ENCODE assay signal across 27 mouse cellular contexts in genomic region chr3:59185662-59186061, GRCm38 (mm10). TPM values are rescaled to one million over a fixed set of nuclear protein-coding genes. Genes with fewer than 3 reads are reported as not detected.
DNase-seq lines count a peak whose midpoint lies in the region; ATAC-seq lines count a peak whose summit lies in the region.
"Had no signal": no experiment of that assay in that cellular context is flagged by ENCODE, and none has a peak within 500 bp of the region (broad histone marks: within the 10 kb centered on the region; RNA-seq: fewer than 3 reads in every experiment).

No protein-coding gene starts in this region.

- 79% methylated on average over 4 of the region's 4 CpGs for WGBS in intestine, embryonic 14.5 days
- 75% methylated on average over 4 of the region's 4 CpGs for WGBS in intestine, embryonic 16.5 days
- WGBS in lung, embryonic 16.5 days: 50% methylated on average over 4 of the region's 4 CpGs
- 91% methylated on average over 4 of the region's 4 CpGs for WGBS in midbrain, embryonic 11.5 days
- 90% methylated on average over 4 of the region's 4 CpGs for WGBS in midbrain, embryonic 13.5 days

- peak; percentile 67 for DNase-seq in heart, adult 11 months
- no peak for DNase-seq in heart, adult 8-10 months (ENCODE audit: low spot score)
- peak; percentile 24 for DNase-seq in intestine, embryonic 14.5 days (ENCODE audit: low spot score)
- DNase-seq in lung, postnatal 25 days (ENCODE audit: low spot score): no peak
- peak; percentile 67 for DNase-seq in midbrain, embryonic 11.5 days (ENCODE audit: low spot score, missing footprints)
- DNase-seq: adrenal gland, adult 2 months; adrenal gland, adult 8-10 months; adrenal gland, postnatal 10 days; adrenal gland, postnatal 14 days; adrenal gland, postnatal 25 days; adrenal gland, postnatal 36 days; B cell, adult 2 months; cerebellum, adult 11 months; cerebellum, adult 11-12 months had no signal

- no peak overlapping the region for H3K4me2 ChIP-seq in intestine, embryonic 14.5 days (ENCODE audit: low read length)
- no peak overlapping the region for H3K4me2 ChIP-seq in intestine, embryonic 16.5 days (ENCODE audit: low read depth, low read length)
- no peak overlapping the region for H3K4me2 ChIP-seq in lung, embryonic 16.5 days (ENCODE audit: low read depth, low read length)
- H3K4me2 ChIP-seq in midbrain, embryonic 11.5 days: no peak overlapping the region
- H3K4me2 ChIP-seq in midbrain, embryonic 13.5 days (replicated peaks): no peak overlapping the region

- no peak overlapping the region for H3K4me3 ChIP-seq in intestine, embryonic 14.5 days (ENCODE audit: low read depth, low read length)
- H3K4me3 ChIP-seq in intestine, embryonic 16.5 days (ENCODE audit: low read length): no peak overlapping the region
- H3K4me3 ChIP-seq in lung, embryonic 16.5 days (ENCODE audit: low read length): no peak overlapping the region
- H3K4me3 ChIP-seq in midbrain, embryonic 11.5 days (ENCODE audit: low read depth, low read length): no peak overlapping the region
- H3K4me3 ChIP-seq in midbrain, embryonic 13.5 days (replicated peaks): no peak overlapping the region

- no peak overlapping the region for H3K9ac ChIP-seq in intestine, embryonic 14.5 days (ENCODE audit: low read length)
- no peak overlapping the region for H3K9ac ChIP-seq in intestine, embryonic 16.5 days (ENCODE audit: low read depth, low read length)
- H3K9ac ChIP-seq in lung, embryonic 16.5 days (ENCODE audit: low read length): no peak overlapping the region
- H3K9ac ChIP-seq in midbrain, embryonic 11.5 days (ENCODE audit: low read length): no peak overlapping the region
- no peak overlapping the region for H3K9ac ChIP-seq in midbrain, embryonic 13.5 days (replicated peaks)

- no peak for ATAC-seq in intestine, embryonic 14.5 days (replicated peaks; ENCODE audit: low FRiP score, low TSS enrichment, low read depth)
- ATAC-seq in intestine, embryonic 16.5 days: no peak
- ATAC-seq in lung, embryonic 16.5 days (ENCODE audit: low read depth): peak; percentile 56; the same call in 1 of the 2 replicates
- no peak for ATAC-seq in midbrain, embryonic 11.5 days (ENCODE audit: low FRiP score)
- ATAC-seq in midbrain, embryonic 13.5 days: no peak
- ATAC-seq: activated CD4-positive, CD25-positive, alpha-beta regulatory T cell, adult 4 months; CD4-positive, CD25-positive, alpha-beta regulatory T cell, adult 4 months; Patski had no signal

- H3K27ac ChIP-seq in intestine, embryonic 14.5 days (ENCODE audit: low read depth): no peak overlapping the region
- no peak overlapping the region for H3K27ac ChIP-seq in intestine, embryonic 16.5 days (ENCODE audit: low read length)
- H3K27ac ChIP-seq in lung, embryonic 16.5 days (ENCODE audit: low read length): no peak overlapping the region; the same call in 1 of the 2 replicates
- no peak overlapping the region for H3K27ac ChIP-seq in midbrain, embryonic 11.5 days (ENCODE audit: low read depth, low read length)
- no peak overlapping the region for H3K27ac ChIP-seq in midbrain, embryonic 13.5 days

- H3K36me3 ChIP-seq in intestine, embryonic 14.5 days (ENCODE audit: control insufficient read depth, insufficient read depth, low read length): no peaks in the 10 kb centered on the region
- no peaks in the 10 kb centered on the region for H3K36me3 ChIP-seq in intestine, embryonic 16.5 days (ENCODE audit: control insufficient read depth, insufficient read depth, low read length)
- H3K36me3 ChIP-seq in lung, embryonic 16.5 days (ENCODE audit: control insufficient read depth, insufficient read depth, low read length): no peaks in the 10 kb centered on the region
- no peaks in the 10 kb centered on the region for H3K36me3 ChIP-seq in midbrain, embryonic 11.5 days (ENCODE audit: control insufficient read depth, insufficient read depth, low read length)
- no peaks in the 10 kb centered on the region for H3K36me3 ChIP-seq in midbrain, embryonic 13.5 days
- H3K36me3 ChIP-seq: G1E had no signal

- no peaks in the 10 kb centered on the region for H3K27me3 ChIP-seq in intestine, embryonic 14.5 days (replicated peaks; ENCODE audit: control insufficient read depth, insufficient read depth, low read length)
- no peaks in the 10 kb centered on the region for H3K27me3 ChIP-seq in intestine, embryonic 16.5 days (replicated peaks; ENCODE audit: control insufficient read depth, insufficient read depth, low read length)
- no peaks in the 10 kb centered on the region for H3K27me3 ChIP-seq in lung, embryonic 16.5 days (ENCODE audit: control insufficient read depth, insufficient read depth, low read depth, low read length)
- H3K27me3 ChIP-seq in midbrain, embryonic 11.5 days (ENCODE audit: control insufficient read depth, insufficient read depth, low read length): no peaks in the 10 kb centered on the region
- no peaks in the 10 kb centered on the region for H3K27me3 ChIP-seq in midbrain, embryonic 13.5 days
- H3K27me3 ChIP-seq: CH12.LX, Patski had no signal

- H3K9me3 ChIP-seq in intestine, embryonic 14.5 days (ENCODE audit: control insufficient read depth, low read length): no peaks in the 10 kb centered on the region
- no peaks in the 10 kb centered on the region for H3K9me3 ChIP-seq in intestine, embryonic 16.5 days (ENCODE audit: control insufficient read depth, low read length)
- H3K9me3 ChIP-seq in lung, embryonic 16.5 days (ENCODE audit: control insufficient read depth, low read length): no peaks in the 10 kb centered on the region
- no peaks in the 10 kb centered on the region for H3K9me3 ChIP-seq in midbrain, embryonic 11.5 days (ENCODE audit: control insufficient read depth, low read length)
- no peaks in the 10 kb centered on the region for H3K9me3 ChIP-seq in midbrain, embryonic 13.5 days
- H3K9me3 ChIP-seq: G1E had no signal

- no peaks in the 10 kb centered on the region for H3K4me1 ChIP-seq in intestine, embryonic 14.5 days (replicated peaks; ENCODE audit: control insufficient read depth, insufficient read depth, low read length)
- no peaks in the 10 kb centered on the region for H3K4me1 ChIP-seq in intestine, embryonic 16.5 days (ENCODE audit: control insufficient read depth, insufficient read depth, low read length)
- H3K4me1 ChIP-seq in lung, embryonic 16.5 days (replicated peaks; ENCODE audit: control insufficient read depth, insufficient read depth, low read length): peaks cover 3% of the 10 kb centered on the region; the same call in 1 of the 2 replicates
- no peaks in the 10 kb centered on the region for H3K4me1 ChIP-seq in midbrain, embryonic 11.5 days (ENCODE audit: control insufficient read depth, insufficient read depth, low read length)
- H3K4me1 ChIP-seq in midbrain, embryonic 13.5 days (replicated peaks): 0 out of 2 replicates have a peak, but pooled peaks cover 3% of the 10 kb centered on the region

RNA-seq across cellular contexts. Expression of gene Gpr87, which starts 9.2 kb away (rescaled TPM):
- not detected for total RNA-seq in heart, adult 8-10 months (2022)
- not detected in 2 replicates for polyA plus RNA-seq in intestine, embryonic 14.5 days (2014; fragmentation: Nextera tagmentation; extraction: Ambion mirVana)
- not detected in 2 replicates for polyA plus RNA-seq in intestine, embryonic 16.5 days (2015; fragmentation: Nextera tagmentation; extraction: Ambion mirVana)
- 0.20 TPM in 1 of 2 replicates, not detected in the other for polyA plus RNA-seq in lung, embryonic 16.5 days (2015; fragmentation: Nextera tagmentation; extraction: Ambion mirVana)
- 0.23 and 0.26 TPM in 2 replicates for polyA plus RNA-seq in midbrain, embryonic 11.5 days (2014; fragmentation: Nextera tagmentation; extraction: Ambion mirVana)
- polyA plus RNA-seq in midbrain, embryonic 13.5 days (2015; fragmentation: Nextera tagmentation; extraction: Ambion mirVana): 0.19 TPM in 1 of 2 replicates, not detected in the other
- total RNA-seq: adrenal gland, adult 18-20 months; adrenal gland, adult 2 months; adrenal gland, adult 8-10 months; adrenal gland, postnatal 10 days; adrenal gland, postnatal 14 days; adrenal gland, postnatal 25 days; adrenal gland, postnatal 36 days; adrenal gland, postnatal 4 days; CH12.LX; MEL had no signal
- polyA plus RNA-seq: activated CD4-positive, CD25-positive, alpha-beta regulatory T cell, adult 4 months; adrenal gland, adult 2 months; C2C12; CD4-positive, CD25-positive, alpha-beta regulatory T cell, adult 4 months; G1E; Patski had no signal

RNA-seq across cellular contexts. Expression of gene P2ry13, which starts 25.0 kb away (rescaled TPM):
- total RNA-seq in heart, adult 8-10 months (2022): 1 to 10 TPM in 1 of 4 experiments, under 1 TPM in 3; 0.49 to 1.4 (median 0.76) TPM
- polyA plus RNA-seq in intestine, embryonic 14.5 days (2014; fragmentation: Nextera tagmentation; extraction: Ambion mirVana): 1.6 and 1.7 TPM in 2 replicates
- 1.3 and 1.6 TPM in 2 replicates for polyA plus RNA-seq in intestine, embryonic 16.5 days (2015; fragmentation: Nextera tagmentation; extraction: Ambion mirVana)
- polyA plus RNA-seq in lung, embryonic 16.5 days (2015; fragmentation: Nextera tagmentation; extraction: Ambion mirVana): 1.5 and 1.7 TPM in 2 replicates
- polyA plus RNA-seq in midbrain, embryonic 11.5 days (2014; fragmentation: Nextera tagmentation; extraction: Ambion mirVana): 1.2 and 1.4 TPM in 2 replicates
- polyA plus RNA-seq in midbrain, embryonic 13.5 days (2015; fragmentation: Nextera tagmentation; extraction: Ambion mirVana): 0.97 and 1.2 TPM in 2 replicates
- total RNA-seq: ES-E14, MEL had no signal
- polyA plus RNA-seq: C2C12, G1E, Patski had no signal

RNA-seq across cellular contexts. Expression of gene P2ry14, which starts 32.2 kb away (rescaled TPM):
- 1 to 10 TPM; 2.0 to 4.6 (median 2.9) TPM for total RNA-seq in heart, adult 8-10 months (2022)
- polyA plus RNA-seq in intestine, embryonic 14.5 days (2014; fragmentation: Nextera tagmentation; extraction: Ambion mirVana): 8.4 and 8.6 TPM in 2 replicates
- 10.4 and 12.1 TPM in 2 replicates for polyA plus RNA-seq in intestine, embryonic 16.5 days (2015; fragmentation: Nextera tagmentation; extraction: Ambion mirVana)
- polyA plus RNA-seq in lung, embryonic 16.5 days (2015; fragmentation: Nextera tagmentation; extraction: Ambion mirVana): 29.7 and 31.3 TPM in 2 replicates
- 1.0 and 1.4 TPM in 2 replicates for polyA plus RNA-seq in midbrain, embryonic 11.5 days (2014; fragmentation: Nextera tagmentation; extraction: Ambion mirVana)
- polyA plus RNA-seq in midbrain, embryonic 13.5 days (2015; fragmentation: Nextera tagmentation; extraction: Ambion mirVana): 1.9 and 2.4 TPM in 2 replicates
- polyA plus RNA-seq: C2C12, G1E had no signal

Comparison
In these comparisons a context has a peak if more than half of its experiments do, and no peak if none do; other contexts are left out.
1. DNase-seq: peak in heart, adult 11 months (single experiment), intestine, embryonic 14.5 days (single experiment) and midbrain, embryonic 11.5 days (single experiment); none in heart, adult 8-10 months (single experiment) and lung, postnatal 25 days (single experiment).